Mouse (Mus musculus) thymus, postnatal 14 days (tissue): ENCODE results near the gene Vegfb.

Source experiments
- DNase-seq: peaks from one replicate; pipeline ENCODE4 v3.0.0; 2021

The Vegfb gene

DNA sequence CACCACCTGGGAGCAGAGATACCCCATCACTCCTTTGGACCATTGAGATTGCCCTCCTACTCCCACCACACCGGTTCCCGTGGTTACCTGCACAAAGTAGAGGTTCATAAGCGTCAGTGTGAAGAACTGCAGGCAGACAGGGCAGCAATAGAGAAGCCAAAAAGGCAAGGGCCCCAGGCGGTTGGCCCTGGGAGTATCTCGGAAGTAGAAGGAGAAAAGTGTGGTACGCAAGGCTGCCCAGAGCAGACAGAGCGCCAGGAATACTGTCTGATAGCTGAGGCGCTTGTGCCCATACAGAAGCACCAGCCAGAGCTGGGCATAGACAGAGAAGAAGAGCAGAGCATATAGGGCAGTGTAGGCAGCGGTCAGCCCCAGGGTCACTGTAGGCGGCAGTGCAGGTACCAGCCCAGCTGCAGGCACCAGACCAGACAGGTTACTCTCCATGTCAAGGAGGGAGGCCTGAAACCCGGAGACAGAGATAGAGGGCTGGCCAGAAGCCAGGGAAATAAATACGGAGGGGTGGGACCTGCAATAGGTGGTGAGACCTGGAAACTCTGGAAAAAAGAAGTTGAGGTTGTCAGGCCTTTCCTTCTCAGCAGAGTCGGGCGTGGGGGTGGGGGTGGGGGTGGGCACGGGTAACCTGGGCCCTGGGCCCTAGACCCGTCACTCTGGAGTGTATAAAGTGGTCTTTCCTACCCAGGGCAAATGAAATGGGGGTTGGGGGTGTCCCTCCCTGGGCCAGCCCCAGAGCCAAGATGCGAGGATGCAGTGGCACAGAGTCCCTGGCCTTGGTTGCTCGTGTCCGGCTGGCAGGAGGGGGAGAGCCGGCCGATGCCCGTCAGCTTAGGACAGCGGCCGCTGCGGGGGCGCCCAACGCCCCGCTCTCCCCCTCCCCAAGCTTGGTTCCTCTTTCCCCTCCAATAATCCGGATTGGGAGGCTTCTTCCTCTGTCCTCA is 46.8 kb downstream of the Vegfb start:
- no peak for DNase-seq

DNA sequence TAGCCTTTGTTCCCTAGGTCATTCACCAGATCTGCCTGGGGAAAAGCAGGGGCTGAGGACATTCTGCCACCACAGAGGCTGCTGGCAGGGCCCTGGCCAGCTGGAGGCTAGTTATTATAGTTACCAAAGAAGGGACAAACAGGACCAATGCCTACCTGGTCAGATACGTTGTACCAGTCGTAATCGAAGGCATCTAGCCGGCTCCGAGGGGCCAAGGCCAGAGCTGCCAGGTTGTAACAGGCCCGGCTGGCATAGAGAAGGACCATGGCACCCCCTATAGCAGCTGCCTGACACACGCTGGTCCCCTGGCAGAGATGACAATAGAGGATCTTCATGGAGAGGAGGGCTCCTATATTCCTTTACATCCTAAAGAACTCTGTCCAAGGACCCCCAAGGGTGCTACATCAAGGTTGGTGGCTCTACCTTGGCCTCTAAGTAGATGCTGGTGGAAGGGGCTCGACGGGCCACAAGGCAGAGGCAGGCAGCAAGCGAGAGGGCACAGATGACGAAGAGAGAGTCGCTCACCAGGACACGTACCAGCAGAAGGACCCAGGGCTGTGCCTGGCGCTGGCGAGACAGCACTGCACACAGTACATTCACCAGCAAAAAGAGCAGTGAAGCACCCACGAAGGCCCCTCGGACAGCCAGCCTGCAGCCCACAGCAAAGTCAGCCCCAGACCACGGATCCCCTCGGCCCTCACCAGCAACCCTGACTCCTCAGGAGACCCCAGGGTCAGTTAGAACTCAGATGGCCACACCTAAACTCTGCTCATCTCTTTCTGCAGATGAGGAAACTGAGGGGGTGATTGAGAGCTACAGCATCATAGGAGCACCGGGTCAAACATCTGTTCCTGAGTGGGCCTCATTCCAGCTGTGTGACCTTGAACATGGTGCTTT is 48.1 kb downstream of the Vegfb start:
- DNase-seq: no peak

DNA sequence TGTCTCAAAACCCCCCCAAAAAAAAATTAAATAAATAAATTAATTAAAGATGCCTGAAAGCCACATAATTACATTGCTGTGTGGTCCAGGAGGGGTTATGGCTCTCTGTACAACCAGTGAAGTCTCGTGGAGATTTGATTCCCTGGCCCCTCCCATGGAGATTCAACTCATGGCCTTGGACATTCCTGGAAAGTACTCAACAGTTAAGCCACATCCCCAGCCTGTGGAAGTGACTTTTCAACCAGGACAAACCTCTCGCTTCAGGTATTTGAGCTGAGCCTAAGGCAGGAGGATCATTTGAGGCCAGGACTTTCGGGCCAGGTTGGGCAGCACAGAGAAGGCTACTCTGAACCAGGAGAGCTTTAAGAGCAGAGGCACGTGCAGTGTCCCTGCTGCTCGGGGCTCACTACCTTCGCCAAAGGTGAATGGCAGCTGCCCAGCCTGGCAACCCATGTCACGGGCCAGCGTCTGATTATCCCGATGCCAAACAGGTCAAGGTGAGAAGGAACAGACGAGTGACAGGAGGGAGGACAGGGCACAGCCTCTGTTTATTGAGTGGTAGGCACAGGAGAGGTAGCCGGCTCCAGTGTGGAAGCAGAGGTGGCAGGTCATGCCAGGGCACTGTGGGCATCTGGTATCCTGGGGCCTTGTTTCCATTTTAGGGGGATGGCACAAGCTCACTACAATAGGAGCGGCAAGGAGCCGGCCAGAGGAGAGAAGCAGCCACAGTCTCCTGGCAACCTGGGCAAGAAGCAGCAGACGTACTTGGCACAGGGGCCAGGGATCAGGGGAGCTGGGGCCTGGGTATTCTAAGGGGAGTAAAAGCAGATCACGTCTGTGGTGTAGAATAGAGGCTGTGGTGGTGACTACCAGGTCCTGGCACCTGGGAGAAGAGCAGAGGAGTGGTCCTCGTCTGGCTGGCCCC is 49.6 kb downstream of the Vegfb start:
- DNase-seq: no peak

DNA sequence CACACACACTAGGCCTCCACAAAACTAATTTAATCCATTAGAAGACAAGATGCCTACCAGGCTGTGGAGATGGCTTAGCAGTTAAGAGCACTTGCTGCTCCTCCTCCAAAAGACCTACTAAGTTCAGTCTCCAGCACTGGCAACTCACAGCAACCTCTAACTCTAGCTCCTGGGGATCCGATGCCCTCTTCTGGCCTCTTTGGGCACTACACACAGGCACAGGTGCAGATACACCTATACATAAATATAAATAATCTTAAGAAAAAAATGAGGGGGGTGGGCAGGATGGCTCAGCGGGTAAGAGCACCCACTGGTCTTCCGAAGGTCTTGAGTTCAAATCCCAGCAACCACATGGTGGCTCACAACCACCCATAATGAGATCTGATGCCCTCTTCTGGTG is 51.2 kb downstream of the Vegfb start:
- peak; percentile 66 for DNase-seq

DNA sequence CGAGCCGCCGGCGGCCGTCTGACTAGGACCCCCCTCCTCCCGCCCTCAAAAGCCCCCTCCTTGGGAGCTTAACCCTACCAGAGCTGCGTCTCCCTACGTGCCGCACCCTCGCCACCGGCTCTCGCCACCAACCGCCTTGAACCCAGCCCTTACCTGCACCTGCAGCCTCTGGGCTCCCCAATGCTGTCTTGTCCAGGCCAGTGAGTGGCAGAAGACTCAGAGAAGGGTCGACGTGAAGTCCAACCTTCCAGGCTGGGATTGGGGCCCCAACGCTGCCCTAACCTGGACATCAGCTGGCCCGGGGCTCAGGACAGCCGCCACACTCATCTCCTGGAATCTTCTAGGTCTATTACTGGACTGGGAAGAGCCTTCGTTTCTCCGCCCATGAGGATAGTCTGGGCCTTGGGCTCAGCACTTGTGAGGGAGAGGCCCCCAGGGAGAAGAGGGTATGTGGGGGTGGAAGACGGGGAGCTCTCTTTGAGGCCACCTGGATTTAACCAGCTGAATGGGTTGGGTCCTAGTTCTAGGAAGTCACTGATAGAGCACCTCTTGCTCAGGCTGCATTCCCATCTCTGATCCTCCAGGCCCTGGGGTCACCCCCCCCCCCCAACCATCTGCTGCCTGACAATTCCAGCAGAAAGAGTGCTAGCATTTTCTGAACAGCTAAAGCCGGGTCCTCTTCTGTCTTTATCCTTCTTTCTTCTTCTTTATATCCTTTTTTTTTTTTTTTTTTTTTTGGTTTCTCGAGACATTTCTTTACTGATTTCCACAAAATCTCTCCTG is 53.1 kb downstream of the Vegfb start, which contains the start of gene Kcnk4:
Kcnk4 (minus strand) TSS at position 321 of the 783 bp plus-strand sequence.
- no peak for DNase-seq

DNA sequence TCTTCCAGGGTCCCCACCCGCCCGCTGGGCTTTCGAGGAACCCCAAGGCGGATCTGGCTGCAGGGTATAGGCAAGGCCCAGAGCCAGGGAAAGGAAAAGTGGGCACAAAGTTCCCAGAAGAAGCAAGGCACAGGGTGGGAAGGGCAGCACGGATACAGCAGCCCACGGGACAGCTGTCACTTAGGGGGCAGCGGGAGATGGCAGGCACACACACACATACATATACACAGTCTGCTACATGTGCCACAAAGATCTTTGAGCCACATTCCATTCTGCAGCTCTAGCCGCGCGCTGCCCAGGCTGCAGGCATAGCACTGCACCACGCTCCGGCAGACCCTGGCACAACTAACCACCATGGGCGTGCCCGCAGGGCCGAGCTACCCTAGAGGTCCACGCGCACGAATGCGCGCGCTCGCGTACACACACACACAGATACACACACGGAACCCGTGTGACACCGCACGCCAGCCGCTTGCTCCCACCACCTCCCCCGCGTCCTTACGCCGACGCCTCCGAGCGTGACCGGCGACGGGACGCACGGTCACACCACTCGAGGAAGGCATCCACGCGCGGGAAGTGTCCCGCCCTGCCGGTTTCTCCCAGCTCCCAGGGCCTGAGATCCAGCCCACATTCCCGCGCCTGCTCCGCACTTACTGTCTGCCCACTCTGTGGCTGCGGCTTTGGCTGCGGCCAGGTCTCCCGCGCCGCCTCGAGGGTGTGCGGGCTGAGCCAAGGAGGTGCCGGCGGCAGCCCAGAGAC is 53.8 kb downstream of the Vegfb start:
- DNase-seq: no peak

DNA sequence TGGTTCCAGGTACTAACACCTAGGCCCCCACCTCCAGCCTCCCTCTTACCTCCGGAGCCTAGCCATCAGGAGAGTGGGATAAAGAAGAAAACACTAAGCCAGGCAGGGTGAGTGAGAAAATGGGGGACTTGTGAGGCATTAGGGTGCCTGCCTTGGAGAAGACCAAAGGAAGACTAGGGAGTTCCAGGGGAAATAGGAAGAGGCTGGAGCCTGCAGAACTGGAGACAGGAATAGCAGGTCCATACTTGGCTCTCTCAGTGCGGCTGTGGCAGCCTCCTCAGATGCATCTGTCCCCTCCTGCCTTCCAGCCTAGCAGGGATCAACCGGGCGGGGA is 54.4 kb downstream of the Vegfb start:
- DNase-seq: no peak
